Mouse (Mus musculus) midbrain, postnatal 0 days (tissue): Measurements from ENCODE around the gene Gm6993. TPM values are rescaled to one million over a fixed set of nuclear protein-coding genes. Genes with fewer than 3 reads are reported as not detected.

Experiments
- ATAC-seq: fragments of 200-750 bp; cut with Nextera tagmentation; 2 replicates; pipeline ENCODE4 v1.8.0; 2017; ENCODE audit warnings: moderate number of reproducible peaks, mild to moderate bottlenecking, moderate TSS enrichment, moderate library complexity; ENCODE audit not compliant: low FRiP score
- DNase-seq: peaks from one replicate; pipeline ENCODE4 v3.0.0-alpha.2; 2015; ENCODE audit warnings: low spot score
- H3K27ac ChIP-seq: fragments of 300-500 bp; sonication (generic); 2 replicates; pipeline ENCODE4 v1.5.1; 2014; ENCODE audit warnings: low read depth, mild to moderate bottlenecking, low read length, mixed read lengths
- H3K27me3 ChIP-seq: fragments of 300-500 bp; sonication (generic); 2 replicates; pipeline ENCODE4 v1.6.1; 2014; ENCODE audit warnings: low read length, control low read depth, mixed read lengths; ENCODE audit not compliant: insufficient read depth
- H3K36me3 ChIP-seq: fragments of 300-500 bp; sonication (generic); 2 replicates; pipeline ENCODE4 v1.6.1; 2014; ENCODE audit warnings: low read length, control low read depth, mixed read lengths; ENCODE audit not compliant: insufficient read depth
- H3K4me1 ChIP-seq: fragments of 300-500 bp; sonication (generic); 2 replicates; pipeline ENCODE4 v1.6.1; 2014; ENCODE audit warnings: mild to moderate bottlenecking, control low read depth, antibody characterized with exemption, low read length, mixed read lengths; ENCODE audit not compliant: insufficient read depth
- H3K4me2 ChIP-seq: fragments of 300-500 bp; sonication (generic); 2 replicates; pipeline ENCODE4 v1.6.1; 2014; ENCODE audit warnings: low read depth, mild to moderate bottlenecking, low read length, mixed read lengths; ENCODE audit not compliant: poor library complexity, severe bottlenecking
- H3K4me3 ChIP-seq: fragments of 300-500 bp; sonication (generic); 2 replicates; pipeline ENCODE4 v1.5.1; 2014; ENCODE audit warnings: low read depth, mild to moderate bottlenecking, low read length, moderate library complexity
- H3K9ac ChIP-seq: fragments of 300-500 bp; sonication (generic); replicated peaks from 2 replicates; pipeline ENCODE4 v1.6.1; 2014; ENCODE audit warnings: mild to moderate bottlenecking, low read length, moderate library complexity, mixed read lengths; ENCODE audit not compliant: poor library complexity, severe bottlenecking
- H3K9me3 ChIP-seq: fragments of 300-500 bp; sonication (generic); 2 replicates; pipeline ENCODE4 v1.6.1; 2016; ENCODE audit warnings: low read length, control low read depth
- CTCF ChIP-seq: IDR thresholded peaks from 2 replicates; pipeline ENCODE4 v1.5.1; 2016; ENCODE audit warnings: antibody characterized with exemption, mild to moderate bottlenecking
- WGBS: fragments of 180-500 bp; shearing (Covaris S2); extraction: QIAGEN DNeasy Blood & Tissue Kit; methylation state at CpG from one replicate; pipeline ENCODE4 v1.1.7; 2014; 5-methylcytosine and 5-hydroxymethylcytosine counted together
- polyA plus RNA-seq: library from polyadenylated mRNA; unstranded; fragments of >200 nt; fragmentation: Nextera tagmentation; extraction: Ambion mirVana; gene quantifications from 2 replicates; pipeline ENCODE4 v1.2.1, GENCODE M21; 2015
- total RNA-seq: library from RNA; depleted of rRNA; stranded (reverse); fragments of >200 nt; gene quantifications from 2 replicates; pipeline ENCODE4 v1.2.3, GENCODE M21; 2014

The Gm6993 gene
- total and polyA plus RNA-seq, 2 experiments from 2014 or later: not detected

- no peak for TF ChIP-seq CTCF
- no peak overlapping the region for H3K4me2 ChIP-seq
- no peaks in the 10 kb centered on the region for H3K27me3 ChIP-seq
- H3K4me1 ChIP-seq: no peaks in the 10 kb centered on the region
- H3K9me3 ChIP-seq: no peaks in the 10 kb centered on the region
- no peak overlapping the region for H3K9ac ChIP-seq
- 96% methylated on average over 6 of the region's 6 CpGs for WGBS
- H3K36me3 ChIP-seq: no peaks in the 10 kb centered on the region
- H3K4me3 ChIP-seq: no peak overlapping the region
- no peak for ATAC-seq
- no peak for DNase-seq
- H3K27ac ChIP-seq: no peak overlapping the region
Observed at GRCm38 (mm10) chr12:31235018-31235417, 5.6 kb upstream of the Gm6993 start.

- Histone ChIP-seq H3K9me3 (no peaks in the 10 kb centered on the region), H3K36me3 (no peaks in the 10 kb centered on the region), H3K4me3 (no peak overlapping the region), H3K27me3 (no peaks in the 10 kb centered on the region), H3K27ac (no peak overlapping the region), H3K4me2 (no peak overlapping the region), H3K9ac (no peak overlapping the region), H3K4me1 (no peaks in the 10 kb centered on the region)
- TF ChIP-seq CTCF: no peak
- DNase-seq: no peak
- WGBS: 56% methylated on average over 12 of the region's 12 CpGs
- no peak for ATAC-seq
Observed at GRCm38 (mm10) chr12:31236861-31237595, 3.5 kb upstream of the Gm6993 start.

- ATAC-seq: no peak
- no peaks in the 10 kb centered on the region for H3K27me3 ChIP-seq
- no peak overlapping the region for H3K27ac ChIP-seq
- no peak overlapping the region for H3K4me3 ChIP-seq
- H3K9ac ChIP-seq: no peak overlapping the region
- no peak overlapping the region for H3K4me2 ChIP-seq
- WGBS: 83% methylated on average over 3 of the region's 3 CpGs
- TF ChIP-seq CTCF: no peak
- H3K36me3 ChIP-seq: no peaks in the 10 kb centered on the region
- no peak for DNase-seq
- H3K4me1 ChIP-seq: no peaks in the 10 kb centered on the region
- no peaks in the 10 kb centered on the region for H3K9me3 ChIP-seq
Observed at GRCm38 (mm10) chr12:31239031-31239583, 1.5 kb upstream of the Gm6993 start.

- no peaks in the 10 kb centered on the region for H3K4me1 ChIP-seq
- ATAC-seq (no peak), DNase-seq (no peak)
- no peaks in the 10 kb centered on the region for H3K9me3 ChIP-seq
- H3K4me3 ChIP-seq: no peak overlapping the region
- H3K27me3 ChIP-seq: no peaks in the 10 kb centered on the region
- no peak overlapping the region for H3K4me2 ChIP-seq
- WGBS: 78% methylated on average over 4 of the region's 4 CpGs
- no peak overlapping the region for H3K27ac ChIP-seq
- H3K36me3 ChIP-seq: no peaks in the 10 kb centered on the region
- TF ChIP-seq CTCF: no peak
- no peak overlapping the region for H3K9ac ChIP-seq
Observed at GRCm38 (mm10) chr12:31239798-31240197, 772 bp upstream of the Gm6993 start.

- Histone ChIP-seq H3K36me3 (no peaks in the 10 kb centered on the region), H3K27ac (no peak overlapping the region), H3K27me3 (no peaks in the 10 kb centered on the region), H3K9me3 (no peaks in the 10 kb centered on the region), H3K4me3 (no peak overlapping the region), H3K9ac (no peak overlapping the region), H3K4me2 (no peak overlapping the region), H3K4me1 (no peaks in the 10 kb centered on the region)
- DNase-seq (no peak), ATAC-seq (no peak)
- no peak for TF ChIP-seq CTCF
- WGBS: 68% methylated on average over 6 of the region's 6 CpGs
Observed at GRCm38 (mm10) chr12:31241595-31242342, 1.2 kb downstream of the Gm6993 start.

- no peak overlapping the region for H3K9ac ChIP-seq
- H3K4me1 ChIP-seq: no peaks in the 10 kb centered on the region
- no peak overlapping the region for H3K4me2 ChIP-seq
- H3K36me3 ChIP-seq: no peaks in the 10 kb centered on the region
- ATAC-seq (no peak), DNase-seq (no peak)
- 86% methylated on average over 2 of the region's 2 CpGs for WGBS
- TF ChIP-seq CTCF: no peak
- no peaks in the 10 kb centered on the region for H3K27me3 ChIP-seq
- no peak overlapping the region for H3K4me3 ChIP-seq
- no peak overlapping the region for H3K27ac ChIP-seq
- no peaks in the 10 kb centered on the region for H3K9me3 ChIP-seq
Observed at GRCm38 (mm10) chr12:31244001-31244400, 3.4 kb downstream of the Gm6993 start.
